Mouse (Mus musculus) stomach, embryonic 14.5 days (tissue): ENCODE results near the gene Ddc. TPM values are rescaled to one million over a fixed set of nuclear protein-coding genes. Genes with fewer than 3 reads are reported as not detected.

Experiments used
- ATAC-seq: fragments of 200-750 bp; cut with Nextera tagmentation; 2 replicates; pipeline ENCODE4 v1.8.0; 2017; ENCODE audit warnings: low read depth, moderate TSS enrichment; ENCODE audit not compliant: insufficient number of reproducible peaks, insufficient read depth, low FRiP score
- H3K27ac ChIP-seq: fragments of 300-500 bp; sonication (generic); 2 replicates; pipeline ENCODE4 v1.5.1; 2014; ENCODE audit warnings: mild to moderate bottlenecking, low read length, moderate library complexity, mixed read lengths
- H3K27me3 ChIP-seq: fragments of 300-500 bp; sonication (generic); 2 replicates; pipeline ENCODE4 v1.6.1; 2014; ENCODE audit warnings: low read length, control low read depth, mixed read lengths; ENCODE audit not compliant: control insufficient read depth, insufficient read depth
- H3K36me3 ChIP-seq: fragments of 300-500 bp; sonication (generic); 2 replicates; pipeline ENCODE4 v1.6.1; 2014; ENCODE audit warnings: mild to moderate bottlenecking, control low read depth, low read length, moderate library complexity, mixed read lengths; ENCODE audit not compliant: control insufficient read depth, insufficient read depth
- H3K4me1 ChIP-seq: fragments of 300-500 bp; sonication (generic); 2 replicates; pipeline ENCODE4 v1.6.1; 2014; ENCODE audit warnings: low read length, control low read depth, mixed read lengths; ENCODE audit not compliant: control insufficient read depth, insufficient read depth
- H3K4me2 ChIP-seq: fragments of 300-500 bp; sonication (generic); replicated peaks from 2 replicates; pipeline ENCODE4 v1.6.1; 2014; ENCODE audit warnings: low read depth, low read length, control low read depth
- H3K4me3 ChIP-seq: fragments of 300-500 bp; sonication (generic); 2 replicates; pipeline ENCODE4 v1.5.1; 2014; ENCODE audit warnings: low read depth, low read length, control low read depth
- H3K9ac ChIP-seq: fragments of 300-500 bp; sonication (generic); replicated peaks from 2 replicates; pipeline ENCODE4 v1.6.1; 2014; ENCODE audit warnings: low read depth, mild to moderate bottlenecking, control low read depth, low read length, moderate library complexity, mixed read lengths
- H3K9me3 ChIP-seq: fragments of 300-500 bp; sonication (generic); 2 replicates; pipeline ENCODE4 v1.6.1; 2016; ENCODE audit warnings: low read depth, low read length, control low read depth; ENCODE audit not compliant: control insufficient read depth
- WGBS: fragments of 180-500 bp; shearing (Covaris S2); extraction: QIAGEN DNeasy Blood & Tissue Kit; methylation state at CpG from one replicate; pipeline ENCODE4 v1.1.7; 2014; 5-methylcytosine and 5-hydroxymethylcytosine counted together
- polyA plus RNA-seq: library from polyadenylated mRNA; unstranded; fragments of >200 nt; fragmentation: Nextera tagmentation; extraction: Ambion mirVana; gene quantifications from 2 replicates; pipeline ENCODE4 v1.2.1, GENCODE M21; 2014

The Ddc gene
- polyA plus RNA-seq, 1 experiment from 2014 or later = 36.7 TPM

DNA sequence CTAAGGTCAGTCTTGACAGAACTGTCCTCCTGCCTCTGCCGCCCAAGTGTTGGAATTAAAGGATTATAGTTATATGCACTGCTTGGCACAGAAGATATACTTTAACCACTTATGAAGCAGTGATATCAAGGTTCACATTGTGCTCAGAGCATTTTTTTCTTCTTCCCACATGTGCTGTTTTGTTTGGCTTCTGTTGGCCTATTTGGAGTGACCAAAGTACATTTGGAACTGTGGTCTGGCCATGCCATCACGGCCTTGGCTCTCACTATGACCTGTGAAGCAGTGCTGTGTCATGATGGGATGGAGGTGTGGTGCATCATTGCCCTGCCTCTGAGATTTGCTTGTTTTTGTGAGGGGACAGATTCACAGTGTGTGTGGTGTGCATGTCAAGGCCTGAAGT lies 30.6 kb upstream of the Ddc start:
- no peak for ATAC-seq

DNA sequence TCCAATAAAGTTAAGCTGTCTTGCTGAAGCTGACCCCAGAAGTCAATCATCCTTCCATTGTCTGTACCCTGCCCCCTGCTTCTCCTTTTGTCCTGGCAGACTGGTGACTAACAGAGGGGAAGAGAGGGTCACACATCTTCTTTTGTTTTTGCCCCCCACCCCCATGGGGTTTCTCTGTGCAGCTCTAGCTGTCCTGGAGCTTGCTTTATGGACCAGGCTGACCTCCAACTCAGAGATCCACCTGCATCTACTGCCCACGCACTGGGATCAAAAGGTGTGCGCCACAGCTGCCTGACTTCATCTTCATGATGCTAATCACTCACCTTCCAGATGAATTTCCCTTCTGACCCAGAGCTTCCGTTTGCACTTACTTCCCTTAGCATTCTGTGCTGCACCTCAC lies 26.0 kb upstream of the Ddc start:
- no peak overlapping the region for H3K4me3 ChIP-seq
- 51% methylated on average over 3 of the region's 3 CpGs for WGBS
- H3K27ac ChIP-seq = no peak overlapping the region

More for the DNA sequence above, 30.6 kb upstream of the Ddc start:
- Histone ChIP-seq H3K9me3 (no peaks in the 10 kb centered on the region), H3K4me2 (no peak overlapping the region), H3K27ac (no peak overlapping the region), H3K36me3 (peaks cover 15% of the 10 kb centered on the region; the same call in 1 of the 2 replicates), H3K27me3 (no peaks in the 10 kb centered on the region), H3K4me1 (no peaks in the 10 kb centered on the region), H3K4me3 (no peak overlapping the region), H3K9ac (no peak overlapping the region)
- WGBS = 85% methylated on average over 2 of the region's 2 CpGs

DNA sequence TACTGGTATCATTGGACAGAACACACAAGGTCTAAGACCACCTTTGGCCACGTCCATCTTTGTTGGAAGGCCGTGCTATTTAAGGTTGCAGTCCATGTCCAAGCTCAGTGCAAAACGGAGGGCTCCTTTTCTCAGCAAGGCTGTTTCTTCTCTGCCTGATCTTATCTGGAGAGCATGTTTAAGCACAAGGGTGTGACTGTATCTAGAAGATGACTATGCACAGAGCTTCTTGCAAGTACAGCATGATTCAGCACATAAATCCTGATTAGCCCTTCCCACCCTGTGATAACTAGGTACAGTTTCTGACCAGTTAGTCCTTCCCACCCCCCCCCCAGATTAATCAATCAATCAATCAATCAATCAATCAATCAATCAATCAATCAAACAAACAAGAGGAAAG lies 25.4 kb upstream of the Ddc start:
- Histone ChIP-seq H3K4me3 (no peak overlapping the region), H3K9me3 (no peaks in the 10 kb centered on the region), H3K27me3 (no peaks in the 10 kb centered on the region), H3K27ac (no peak overlapping the region), H3K9ac (no peak overlapping the region), H3K4me2 (no peak overlapping the region), H3K36me3 (no peaks in the 10 kb centered on the region), H3K4me1 (no peaks in the 10 kb centered on the region)
- WGBS = 80% methylated on average over 3 of the region's 3 CpGs
- ATAC-seq = no peak

More for the DNA sequence above, 26.0 kb upstream of the Ddc start:
- no peak overlapping the region for H3K9ac ChIP-seq
- no peaks in the 10 kb centered on the region for H3K4me1 ChIP-seq
- no peaks in the 10 kb centered on the region for H3K36me3 ChIP-seq
- no peak overlapping the region for H3K4me2 ChIP-seq
- H3K9me3 ChIP-seq = no peaks in the 10 kb centered on the region
- ATAC-seq = no peak
- H3K27me3 ChIP-seq = no peaks in the 10 kb centered on the region

DNA sequence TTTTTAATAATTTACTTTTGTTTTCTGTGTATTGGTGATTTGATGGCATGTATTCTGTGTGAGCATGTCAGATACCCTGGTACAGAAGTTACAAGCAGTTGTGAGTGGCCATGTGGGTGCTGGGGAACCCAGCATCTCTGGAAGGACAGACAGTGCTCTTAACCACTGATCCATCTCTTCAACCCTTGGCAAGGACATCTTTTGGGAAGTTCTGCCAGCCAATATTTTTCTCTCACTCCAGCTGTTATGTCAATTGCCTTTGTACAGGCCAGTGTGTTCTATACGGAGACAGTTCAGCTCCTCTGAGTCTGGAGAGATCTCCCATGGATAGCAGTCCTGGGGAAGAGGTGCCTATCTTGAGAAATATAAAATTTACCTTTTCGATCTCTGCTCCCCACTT lies 24.2 kb upstream of the Ddc start:
- H3K36me3 ChIP-seq = no peaks in the 10 kb centered on the region
- no peak overlapping the region for H3K4me3 ChIP-seq
- no peak overlapping the region for H3K4me2 ChIP-seq
- no peak overlapping the region for H3K27ac ChIP-seq
- ATAC-seq = no peak
- no peaks in the 10 kb centered on the region for H3K9me3 ChIP-seq
- no peaks in the 10 kb centered on the region for H3K27me3 ChIP-seq
- no peaks in the 10 kb centered on the region for H3K4me1 ChIP-seq
- 92% methylated on average over 2 of the region's 2 CpGs for WGBS
- no peak overlapping the region for H3K9ac ChIP-seq

DNA sequence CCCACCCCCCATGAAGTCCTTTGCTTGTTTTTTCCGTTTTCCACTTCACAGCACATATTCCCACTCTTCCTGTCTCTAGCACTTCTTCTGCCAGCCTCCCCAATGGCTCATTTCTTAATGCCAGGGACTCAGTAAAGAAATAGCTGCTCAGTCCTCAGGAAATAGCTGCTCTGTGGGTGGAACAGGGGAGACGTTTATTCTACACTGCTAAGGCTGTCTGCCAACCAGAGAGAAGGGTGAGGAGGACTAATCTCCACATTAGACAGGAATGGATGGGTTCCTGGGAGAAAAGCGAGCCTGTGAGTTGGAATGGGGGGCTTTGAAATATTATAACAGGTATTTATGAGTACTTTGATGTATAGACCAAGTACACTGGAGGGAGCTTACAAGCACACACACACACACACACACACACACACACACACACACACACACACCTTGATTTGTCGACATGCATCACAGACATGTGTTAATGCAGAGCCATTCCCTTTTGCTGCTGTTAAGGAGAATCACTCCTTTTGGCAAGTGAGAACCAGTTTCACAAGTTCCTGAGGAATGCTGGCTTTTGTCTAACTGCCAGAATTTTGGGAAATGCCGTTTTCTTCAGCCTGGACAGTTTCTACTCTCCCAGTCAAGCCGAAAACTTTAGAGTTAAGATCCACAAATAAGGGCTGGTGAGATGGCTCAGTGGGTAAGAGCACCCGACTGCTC lies 9.9 kb upstream of the Ddc start:
- no peaks in the 10 kb centered on the region for H3K27me3 ChIP-seq
- H3K4me2 ChIP-seq = no peak overlapping the region
- H3K9ac ChIP-seq = no peak overlapping the region
- H3K36me3 ChIP-seq = no peaks in the 10 kb centered on the region
- H3K27ac ChIP-seq = peak overlapping the region; percentile 48
- 37% methylated on average over 7 of the region's 7 CpGs for WGBS
- H3K4me3 ChIP-seq = no peak overlapping the region
- 0 out of 2 replicates have a peak, but pooled peaks cover 4% of the 10 kb centered on the region for H3K4me1 ChIP-seq
- ATAC-seq = no peak; the same call in 1 of the 2 replicates
- H3K9me3 ChIP-seq = no peaks in the 10 kb centered on the region

DNA sequence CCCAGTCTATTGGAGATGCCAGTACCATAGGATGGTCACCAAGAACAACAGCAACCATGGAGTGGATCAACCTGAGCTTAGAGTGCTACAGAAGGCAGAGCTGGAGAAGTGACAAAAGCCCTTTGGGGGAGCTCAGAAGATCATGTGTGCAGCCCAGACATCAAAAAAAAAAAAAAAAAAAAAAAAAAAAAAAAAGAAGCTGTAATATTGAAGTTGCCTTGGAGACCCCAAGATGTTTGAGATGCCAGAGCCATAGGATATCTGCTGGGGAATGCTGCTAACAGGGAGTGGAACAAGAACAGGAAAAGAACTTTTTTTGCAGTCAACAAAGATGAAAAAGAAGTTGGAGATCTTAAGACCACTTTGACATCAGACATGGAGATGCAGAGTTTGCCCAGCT lies 7.6 kb upstream of the Ddc start:
- Histone ChIP-seq H3K9ac (no peak overlapping the region), H3K27me3 (no peaks in the 10 kb centered on the region), H3K9me3 (no peaks in the 10 kb centered on the region), H3K4me2 (no peak overlapping the region), H3K4me3 (no peak overlapping the region), H3K4me1 (peaks cover 6% of the 10 kb centered on the region; the same call in 1 of the 2 replicates), H3K36me3 (no peaks in the 10 kb centered on the region), H3K27ac (no peak overlapping the region)
- no peak for ATAC-seq

DNA sequence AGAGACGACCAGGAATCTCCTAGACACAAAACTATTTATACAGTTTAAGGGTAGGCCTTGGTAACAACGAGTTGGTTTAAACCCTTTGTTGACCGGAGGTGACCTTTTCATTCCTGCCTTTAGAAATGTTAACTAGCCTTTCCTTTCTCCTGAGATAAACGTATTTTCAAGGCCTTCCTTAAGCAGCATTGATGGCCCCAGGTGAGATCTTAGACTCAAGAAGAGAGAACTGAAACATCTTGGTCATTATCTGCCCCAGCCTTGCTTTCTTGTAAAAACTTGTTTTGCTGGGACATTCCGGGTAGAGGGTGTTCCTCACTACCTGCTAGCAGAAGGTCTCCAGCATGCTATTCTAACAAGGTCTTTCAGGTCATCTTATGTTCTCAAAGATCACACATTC lies 7.1 kb upstream of the Ddc start:
- H3K9ac ChIP-seq = no peak overlapping the region
- peaks cover 6% of the 10 kb centered on the region; the same call in 1 of the 2 replicates for H3K4me1 ChIP-seq
- no peaks in the 10 kb centered on the region for H3K36me3 ChIP-seq
- no peaks in the 10 kb centered on the region for H3K27me3 ChIP-seq
- 67% methylated on average over 5 of the region's 5 CpGs for WGBS
- H3K4me3 ChIP-seq = no peak overlapping the region
- ATAC-seq = no peak
- H3K9me3 ChIP-seq = no peaks in the 10 kb centered on the region
- H3K4me2 ChIP-seq = no peak overlapping the region
- H3K27ac ChIP-seq = no peak overlapping the region

DNA sequence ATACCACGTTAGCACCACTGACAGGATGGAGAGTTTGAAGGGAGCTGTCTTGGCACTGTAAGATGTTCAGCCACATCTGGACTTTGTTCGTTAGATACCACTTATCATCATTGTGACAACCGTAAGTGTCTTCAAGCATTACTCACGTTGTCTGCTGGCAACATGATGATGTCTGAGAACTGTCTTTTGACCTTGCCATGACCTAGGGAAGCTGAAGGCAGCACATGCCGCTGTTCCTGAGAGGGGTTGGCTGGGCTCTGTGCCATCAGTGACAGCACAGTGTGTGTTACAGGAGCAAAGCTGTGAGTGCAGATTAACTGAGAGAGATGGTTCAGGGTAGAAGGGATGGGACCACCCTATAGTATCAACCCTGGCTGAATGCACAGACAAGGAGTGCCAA lies 3.6 kb upstream of the Ddc start:
- H3K4me1 ChIP-seq = peaks cover 4% of the 10 kb centered on the region; the same call in 1 of the 2 replicates
- no peak overlapping the region for H3K4me3 ChIP-seq
- WGBS = 32% methylated on average over 5 of the region's 5 CpGs
- H3K27ac ChIP-seq = peak overlapping the region; percentile 66; the same call in 1 of the 2 replicates
- peak; percentile 21; the same call in 1 of the 2 replicates for ATAC-seq
- no peak overlapping the region for H3K9ac ChIP-seq
- no peaks in the 10 kb centered on the region for H3K36me3 ChIP-seq
- no peak overlapping the region for H3K4me2 ChIP-seq
- no peaks in the 10 kb centered on the region for H3K27me3 ChIP-seq
- no peaks in the 10 kb centered on the region for H3K9me3 ChIP-seq

DNA sequence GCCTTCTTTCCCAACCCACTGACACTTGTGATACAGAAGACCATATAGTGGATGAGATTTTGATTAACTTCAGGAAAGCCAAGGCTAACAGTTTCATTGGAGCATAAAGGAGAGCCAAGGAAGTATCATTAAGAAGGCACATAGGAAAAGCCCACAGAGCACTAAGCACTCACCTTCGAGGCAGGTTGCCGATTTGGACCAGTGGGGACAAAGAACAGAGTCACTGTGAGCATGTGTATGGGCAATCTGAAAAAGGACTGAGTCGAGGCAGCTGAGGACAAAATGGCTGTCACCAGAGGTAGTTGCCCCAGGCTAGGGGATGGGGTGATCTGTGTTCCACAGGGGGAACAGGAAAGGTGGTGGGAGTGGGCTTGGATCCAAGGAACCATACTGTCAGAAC lies 552 bp upstream of the Ddc start:
- no peak overlapping the region for H3K4me3 ChIP-seq
- H3K27ac ChIP-seq = peak overlapping the region; percentile 52; the same call in 1 of the 2 replicates
- no peaks in the 10 kb centered on the region for H3K36me3 ChIP-seq
- no peak overlapping the region for H3K4me2 ChIP-seq
- WGBS = 83% methylated on average over 3 of the region's 3 CpGs
- no peak for ATAC-seq
- peaks cover 4% of the 10 kb centered on the region; the same call in 1 of the 2 replicates for H3K4me1 ChIP-seq
- H3K9me3 ChIP-seq = no peaks in the 10 kb centered on the region
- H3K9ac ChIP-seq = no peak overlapping the region
- H3K27me3 ChIP-seq = no peaks in the 10 kb centered on the region
